Mouse (Mus musculus) liver, embryonic 14.5 days (tissue): ENCODE data around the gene Olfr1104.

Experiments
- CTCF ChIP-seq: IDR thresholded peaks from 2 replicates; pipeline ENCODE4 v1.5.1; 2016; ENCODE audit warnings: antibody characterized with exemption, low read depth, control low read depth
- EP300 ChIP-seq: IDR thresholded peaks from 2 replicates; pipeline ENCODE4 v1.6.1; 2016; ENCODE audit warnings: antibody characterized with exemption, low read depth

- no peak for TF ChIP-seq CTCF
- TF ChIP-seq EP300 = no peak
These were observed at the start of gene Olfr1104 for GRCm38 (mm10) chr2:87026980-87027379.
